Mouse (Mus musculus): ENCODE results near the gene Hnrnpa1.
"Not testable (repeated sequence)": the region's sequence is repeated elsewhere in the genome, so short reads cannot be mapped to it uniquely, and the experiment has no call there.

Gene Hnrnpa1

DNA sequence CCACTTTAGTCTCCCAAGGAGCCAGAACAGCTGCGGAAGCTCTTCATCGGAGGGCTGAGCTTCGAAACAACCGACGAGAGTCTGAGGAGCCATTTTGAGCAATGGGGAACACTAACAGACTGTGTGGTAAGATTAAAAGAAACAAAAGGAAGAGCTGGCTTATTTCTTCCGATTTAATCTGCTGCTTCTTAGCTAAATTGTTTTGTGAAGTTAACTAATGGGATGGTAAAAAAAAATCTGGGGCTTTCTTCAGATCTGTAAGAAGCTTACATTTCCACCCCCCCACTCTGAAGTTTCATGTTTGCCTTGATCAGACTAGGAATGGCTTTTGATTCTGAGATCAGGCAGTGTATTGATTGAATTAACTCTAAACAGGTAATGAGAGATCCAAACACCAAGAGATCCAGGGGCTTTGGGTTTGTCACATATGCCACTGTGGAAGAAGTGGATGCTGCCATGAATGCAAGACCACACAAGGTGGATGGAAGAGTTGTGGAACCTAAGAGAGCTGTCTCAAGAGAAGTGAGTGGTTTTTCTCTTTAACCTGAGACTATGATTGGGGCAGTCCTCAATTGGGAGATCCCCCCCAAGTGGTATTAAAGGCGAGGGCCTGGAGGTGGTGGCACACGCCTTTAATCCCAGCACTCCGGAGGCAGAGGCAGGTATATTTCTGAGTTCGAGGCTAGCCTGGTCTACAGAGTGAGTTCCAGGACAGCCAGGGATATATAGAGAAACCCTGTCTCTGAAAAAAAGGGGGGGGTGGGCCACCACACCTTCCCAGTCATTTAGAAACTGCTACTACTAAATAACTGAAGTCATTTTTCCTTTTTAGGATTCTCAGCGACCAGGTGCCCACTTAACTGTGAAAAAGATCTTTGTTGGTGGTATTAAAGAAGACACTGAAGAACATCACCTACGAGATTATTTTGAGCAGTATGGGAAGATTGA, 1.1 kb downstream of the Hnrnpa1 start:
- not testable (repeated sequence) for DNase-seq (ENCODE audit: low spot score in 2 of 2)

DNA sequence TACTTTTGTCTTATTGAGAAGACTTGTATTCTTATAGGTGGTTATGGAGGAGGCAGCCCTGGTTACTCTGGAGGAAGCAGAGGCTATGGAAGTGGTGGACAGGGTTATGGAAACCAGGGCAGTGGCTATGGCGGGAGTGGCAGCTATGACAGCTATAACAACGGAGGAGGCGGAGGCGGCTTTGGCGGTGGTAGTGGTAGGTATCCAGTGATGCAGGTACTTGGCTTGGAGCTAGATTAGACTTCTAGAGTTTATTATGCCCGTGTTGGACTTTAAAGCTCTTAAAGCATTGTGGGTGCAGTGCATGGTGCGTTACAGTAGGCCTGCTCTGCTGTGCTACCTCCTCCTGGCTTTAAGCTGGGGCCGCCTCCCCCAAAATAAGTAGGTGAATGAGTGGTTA, 2.7 kb downstream of the Hnrnpa1 start:
- no peak for DNase-seq (ENCODE audit: low spot score in 2 of 2)

DNA sequence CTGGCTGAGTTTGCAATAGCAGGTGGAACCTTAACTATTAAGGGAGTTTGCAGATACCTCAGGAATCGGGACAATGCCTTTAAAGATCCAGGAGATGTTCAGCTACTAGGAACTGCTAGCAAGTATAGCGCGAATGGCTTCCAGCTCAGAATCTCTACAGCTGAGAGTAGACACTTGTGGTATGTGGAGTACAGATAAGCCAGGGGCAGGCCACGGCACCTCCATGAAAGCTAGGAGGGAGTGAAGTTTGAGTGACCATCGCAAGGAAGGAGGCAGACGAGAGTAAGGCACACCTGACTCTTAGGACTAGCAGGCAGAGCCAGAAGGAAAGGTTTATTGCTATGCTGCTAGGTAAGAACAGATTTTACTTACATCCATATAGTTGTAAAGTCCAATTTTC, 5.4 kb downstream of the Hnrnpa1 start:
- no peak for DNase-seq (ENCODE audit: low spot score in 2 of 2)

DNA sequence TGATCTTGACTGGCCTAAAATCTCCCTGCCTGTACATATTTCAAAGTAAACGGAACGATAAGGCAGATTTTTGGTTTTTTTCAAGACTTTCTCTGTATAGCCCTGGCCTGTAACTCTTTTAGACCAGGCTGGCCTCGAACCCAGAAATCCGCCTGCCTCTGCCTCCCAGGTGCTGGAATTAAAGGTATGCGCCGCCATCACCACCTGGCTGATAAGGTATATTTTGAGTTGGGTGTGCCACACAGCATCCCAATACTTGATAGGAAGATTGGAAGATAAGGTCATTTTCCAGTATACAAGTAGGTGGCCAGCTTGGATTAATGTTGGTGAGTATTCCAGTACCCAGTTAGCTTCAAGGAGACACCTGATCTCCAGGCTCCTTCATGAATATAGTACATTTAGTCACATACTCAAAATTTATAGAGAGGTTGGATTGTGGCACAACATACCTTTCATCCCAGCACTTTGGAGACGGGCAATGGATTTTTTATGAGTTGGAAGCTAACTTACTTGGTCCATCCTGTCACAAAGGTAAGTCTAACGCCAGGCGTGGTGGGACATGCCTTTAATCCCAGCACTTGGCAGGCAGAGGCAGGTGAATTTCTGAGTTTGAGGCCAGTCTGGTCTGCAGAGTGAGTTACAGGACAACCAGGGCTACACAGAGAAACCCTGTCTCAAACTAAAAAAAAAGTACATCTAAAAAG, 7.0 kb downstream of the Hnrnpa1 start:
- no peak for DNase-seq (ENCODE audit: low spot score in 2 of 2)

DNA sequence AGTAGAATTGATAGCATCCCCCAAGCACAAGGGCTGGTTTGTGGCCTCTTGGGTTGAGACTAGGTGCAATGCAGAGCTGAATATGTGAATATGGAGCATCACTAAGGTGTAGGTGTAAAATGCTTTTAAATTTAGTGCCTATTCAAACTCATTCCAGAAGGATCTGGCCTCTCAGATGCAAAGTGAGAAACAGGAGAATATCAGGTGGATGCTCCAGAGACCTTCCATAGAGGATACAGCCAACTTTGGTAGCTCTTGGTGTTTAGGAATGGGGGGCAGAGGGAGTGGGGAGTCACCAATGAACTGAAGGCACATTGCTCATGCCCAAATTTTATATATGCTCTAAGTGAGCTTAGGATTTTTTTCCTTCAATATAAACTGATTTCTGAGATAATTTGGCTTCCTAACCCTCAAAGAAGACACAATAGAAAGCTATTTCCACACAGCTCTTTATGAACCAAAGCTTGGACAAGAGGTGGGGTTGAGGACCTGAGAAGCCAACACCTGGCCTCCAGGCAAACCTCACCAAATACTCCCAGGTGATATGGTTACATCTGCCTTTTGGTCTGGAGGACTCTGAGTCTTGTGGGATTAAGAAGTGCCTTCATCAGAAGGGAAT, 7.7 kb downstream of the Hnrnpa1 start:
- DNase-seq (ENCODE audit: low spot score in 2 of 2), result no peak

DNA sequence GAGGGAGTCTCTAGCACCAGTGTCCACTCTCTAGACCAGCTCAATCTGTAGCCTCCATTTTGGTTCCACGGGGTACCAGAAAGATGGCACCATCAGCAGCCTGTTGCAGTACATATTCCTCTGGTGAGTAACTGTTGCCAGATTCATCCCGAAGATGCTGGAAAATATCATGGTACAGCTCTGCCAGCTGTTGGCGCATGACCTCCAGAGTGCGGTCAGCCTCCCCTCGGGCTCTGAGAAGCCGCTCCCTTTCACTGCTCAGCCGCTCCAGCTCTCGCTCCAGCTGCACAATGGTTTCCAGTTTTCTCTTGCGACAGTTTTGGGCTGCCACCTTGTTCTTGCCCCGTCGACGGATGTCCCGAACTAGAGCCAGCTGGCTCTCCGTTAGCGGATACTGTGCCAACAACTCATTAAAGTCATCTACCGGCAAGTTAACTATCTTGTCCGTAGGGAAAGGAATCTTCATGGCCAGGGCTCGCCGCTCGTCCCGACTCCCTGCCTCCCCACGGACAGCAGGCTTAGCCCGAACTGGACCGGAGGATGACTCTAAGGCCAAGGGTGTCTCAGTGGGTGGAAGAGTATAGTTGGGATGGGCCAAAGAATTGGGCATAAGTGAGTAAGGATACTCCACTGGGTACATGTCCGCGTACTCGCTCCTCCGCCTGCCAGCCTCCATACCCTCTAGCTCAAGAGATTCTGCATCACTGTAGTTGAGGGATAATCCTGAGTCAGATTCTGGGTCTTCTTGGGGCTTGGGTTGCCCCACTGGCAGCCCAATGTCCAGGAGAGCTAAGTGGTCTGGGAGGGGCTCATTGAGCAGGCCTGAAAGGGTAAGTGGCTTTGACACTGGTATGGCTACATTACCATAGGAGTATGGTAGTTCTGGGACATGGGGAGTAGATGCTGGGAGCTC, 8.4 kb downstream of the Hnrnpa1 start:
- no peak for DNase-seq (ENCODE audit: low spot score in 2 of 2)

DNA sequence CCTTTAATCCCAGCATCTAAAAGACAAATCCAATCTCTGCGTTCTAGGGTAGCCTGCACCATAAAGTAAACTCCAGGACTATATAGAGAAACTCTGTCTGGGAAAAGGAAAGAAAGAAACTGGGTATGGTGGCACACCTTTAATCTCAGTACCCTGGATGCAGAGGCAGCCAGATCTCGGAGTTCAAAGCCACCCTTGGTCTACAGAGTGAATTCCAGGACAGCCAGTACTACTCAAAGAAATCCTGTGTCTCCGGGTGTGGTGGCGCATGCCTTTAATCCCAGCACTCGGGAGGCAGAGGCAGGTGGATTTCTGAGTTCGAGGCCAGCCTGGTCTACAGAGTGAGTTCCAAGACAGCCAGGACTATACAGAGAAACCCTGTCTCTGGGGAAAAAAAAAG, 9.3 kb downstream of the Hnrnpa1 start:
- not testable (repeated sequence) for DNase-seq (ENCODE audit: low spot score in 2 of 2)

DNA sequence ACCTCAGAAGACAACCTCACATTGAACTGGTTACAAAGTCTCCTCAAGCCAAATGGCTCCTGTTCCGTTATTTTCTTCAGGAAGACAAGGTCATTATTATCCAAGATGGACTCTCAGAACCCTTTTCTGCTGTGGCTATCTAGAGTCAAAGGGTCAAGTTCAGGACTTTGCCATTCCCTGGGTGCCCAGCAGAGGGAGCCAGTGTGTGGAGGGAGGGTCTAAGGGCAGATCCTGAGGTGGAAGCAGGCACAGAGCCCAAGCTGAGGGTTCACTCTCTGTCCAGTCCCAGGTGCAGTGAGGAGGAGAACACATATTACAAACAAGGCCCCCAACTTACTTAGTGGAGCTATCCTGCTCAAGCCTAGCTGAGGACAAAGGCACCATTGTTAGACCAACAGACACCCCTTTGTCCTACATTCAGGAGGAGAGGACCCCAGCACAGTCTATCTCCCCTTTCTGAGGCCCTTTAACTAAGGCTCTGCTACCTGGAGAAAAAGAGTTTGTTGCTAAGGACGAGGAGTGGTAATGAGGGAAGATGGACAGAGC, 10.0 kb downstream of the Hnrnpa1 start:
- peak; percentile 77 to 86 for DNase-seq (ENCODE audit: low spot score in 2 of 2)

DNA sequence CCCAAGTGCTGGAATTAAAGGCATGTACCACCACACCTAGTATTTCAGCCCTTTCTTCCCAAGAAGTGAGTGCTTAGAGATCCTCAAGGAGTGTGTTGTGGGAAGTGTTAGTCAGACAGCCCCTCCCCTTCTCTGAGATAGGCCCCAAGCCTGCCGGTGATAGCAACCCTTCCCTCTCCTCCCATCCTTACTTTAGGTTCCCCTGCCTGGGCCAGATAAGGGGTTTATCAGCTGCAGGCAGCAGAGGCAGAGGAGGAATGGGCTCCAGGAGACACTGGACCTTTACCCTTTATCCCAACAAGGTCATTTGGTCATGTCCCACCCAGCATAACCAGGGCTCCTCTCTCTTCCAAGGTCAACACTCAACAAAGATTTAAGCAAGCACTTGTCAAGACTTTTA, 11.4 kb downstream of the Hnrnpa1 start:
- peak; percentile 66 to 70 for DNase-seq (ENCODE audit: low spot score in 2 of 2)

DNA sequence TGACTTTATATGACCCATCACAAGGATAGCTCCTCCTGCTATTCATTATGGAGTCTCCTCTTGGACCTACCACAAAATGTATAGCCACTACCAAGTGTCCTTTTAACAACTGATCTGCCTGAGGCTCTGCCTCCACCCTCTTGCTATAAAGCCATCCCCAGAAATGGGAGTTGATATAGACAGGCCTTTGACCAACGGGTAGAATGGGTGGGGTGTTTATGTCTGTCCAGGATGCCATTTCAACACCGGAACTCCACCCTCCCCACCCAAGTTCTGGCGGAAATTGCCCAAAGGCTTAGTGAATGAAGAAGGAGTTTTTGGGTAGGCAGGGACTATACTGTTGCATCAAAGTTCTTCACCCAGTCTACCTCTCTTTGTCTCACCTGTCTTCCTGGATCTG, 12.4 kb downstream of the Hnrnpa1 start:
- peak in 1 of 2 experiments; percentile 59 for DNase-seq (ENCODE audit: low spot score in 2 of 2)

DNA sequence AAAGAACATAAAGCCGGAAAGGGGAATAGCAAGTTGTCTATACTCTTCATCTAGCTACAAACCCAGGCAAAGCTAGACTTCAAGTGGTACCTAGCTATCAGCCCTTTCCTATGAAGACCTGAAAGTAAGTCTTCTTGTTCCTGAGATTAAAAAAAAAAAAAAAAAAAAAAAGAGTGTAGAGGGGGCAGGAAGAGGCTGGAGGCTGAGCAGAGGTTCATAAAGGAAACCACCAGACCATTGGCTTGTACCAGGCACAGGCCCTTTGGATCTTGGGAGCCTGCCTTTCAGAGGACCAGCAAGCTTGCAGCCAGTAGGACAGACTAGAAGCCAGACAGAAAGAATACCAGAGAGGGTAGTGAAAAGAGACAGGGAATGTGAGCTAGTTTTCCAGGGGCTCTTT, 13.1 kb downstream of the Hnrnpa1 start:
- DNase-seq (ENCODE audit: low spot score in 2 of 2), result no peak

DNA sequence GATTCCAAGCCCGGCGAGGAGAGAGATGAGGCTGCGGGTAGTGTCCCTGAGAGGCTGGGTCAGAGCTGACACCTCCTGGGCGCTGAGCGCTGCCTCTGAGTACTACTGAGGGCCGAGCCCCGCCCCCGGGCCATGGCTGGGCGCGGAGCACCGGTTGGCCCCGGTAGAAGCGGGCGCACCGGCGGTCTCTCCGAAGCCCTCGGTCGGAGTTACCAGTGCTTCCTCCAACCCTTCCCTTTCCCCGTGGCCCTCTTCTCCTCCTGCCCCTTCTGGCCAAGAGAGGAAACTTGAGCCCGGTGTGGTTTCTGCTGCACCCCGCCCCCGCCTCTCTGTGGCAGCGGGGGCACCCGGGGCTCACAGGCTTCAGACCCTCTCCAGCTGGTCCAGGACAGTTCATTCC, 14.9 kb downstream of the Hnrnpa1 start:
- peak; percentile 70 to 71 for DNase-seq (ENCODE audit: low spot score in 2 of 2)

DNA sequence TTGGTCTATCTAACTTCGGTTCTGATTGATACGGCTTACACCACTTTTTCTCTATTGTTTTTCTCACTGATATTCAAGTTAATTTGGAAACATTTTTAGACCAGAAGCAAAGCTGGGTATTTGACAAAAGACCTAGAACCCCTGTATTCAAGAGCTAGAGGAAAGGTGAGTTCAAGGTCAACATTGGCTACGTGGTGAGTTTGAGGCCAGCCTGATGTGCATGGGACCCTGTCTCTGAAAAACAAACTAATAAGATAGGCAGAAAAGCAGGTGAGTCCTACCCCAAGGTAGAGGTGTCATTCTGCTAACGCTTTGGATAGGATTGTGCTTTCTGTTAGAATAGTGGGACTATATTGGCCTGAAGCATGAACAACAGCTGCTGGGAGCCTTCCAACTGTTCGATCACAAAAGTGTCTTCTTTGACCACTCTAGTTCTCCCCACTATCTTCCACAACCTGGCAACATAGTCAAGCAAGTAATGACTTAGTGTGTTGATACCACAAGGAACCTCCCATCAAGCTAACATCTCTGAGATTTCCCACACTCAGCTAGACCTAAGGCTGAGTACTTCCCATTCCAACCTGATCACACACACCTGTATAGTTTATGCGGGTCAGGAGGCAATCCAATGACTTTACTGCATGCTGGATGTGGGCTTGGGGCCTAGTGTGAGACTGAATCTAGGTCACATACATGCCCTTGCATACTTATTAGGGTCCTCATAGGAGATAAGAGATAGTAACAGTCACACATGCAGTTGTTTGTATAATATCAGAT, 16.2 kb downstream of the Hnrnpa1 start:
- no peak for DNase-seq (ENCODE audit: low spot score in 2 of 2)

DNA sequence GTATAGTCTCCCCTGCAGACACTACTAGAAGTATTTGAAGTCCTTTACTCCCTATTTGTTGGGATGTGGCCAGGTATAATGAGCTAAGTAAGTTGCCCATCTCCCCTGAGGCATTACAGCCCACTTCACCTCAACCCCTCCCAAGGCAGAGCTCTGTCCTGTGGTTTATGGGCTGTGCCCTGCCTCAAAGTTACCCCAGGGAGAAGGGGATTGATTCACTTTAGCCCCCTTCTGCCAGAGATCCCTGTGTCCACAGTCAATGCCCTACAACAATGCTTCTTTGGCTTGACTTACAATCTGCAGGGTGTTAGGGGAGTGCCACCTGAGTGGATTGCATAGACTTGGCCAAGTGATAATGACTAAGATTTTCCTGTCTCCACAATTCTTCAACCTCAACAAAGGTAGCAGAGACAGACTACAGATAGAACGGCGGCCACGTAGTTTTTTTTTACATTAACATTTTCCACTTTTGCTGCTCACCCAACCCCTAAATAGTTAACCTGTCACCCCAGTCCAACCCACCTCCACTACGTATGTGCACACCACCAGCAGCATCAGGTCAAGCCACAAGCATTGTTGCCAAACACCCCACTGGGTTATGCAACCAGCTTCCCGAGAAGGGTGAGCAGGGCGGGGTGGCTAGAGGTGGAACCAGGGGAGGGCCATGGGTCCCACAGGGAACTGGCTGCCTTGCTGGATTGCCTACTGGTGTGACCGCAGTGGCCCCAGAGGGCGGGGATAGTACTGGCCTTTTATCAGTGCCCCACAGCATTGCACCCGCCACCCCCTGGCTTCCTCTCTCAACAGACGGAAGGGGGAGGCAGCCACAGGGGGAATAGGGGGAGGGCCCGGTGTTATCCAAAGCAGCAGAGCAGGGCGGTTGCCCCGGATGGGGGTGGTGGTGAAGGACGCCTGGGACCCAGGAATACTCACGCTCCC, 17.8 kb downstream of the Hnrnpa1 start, which contains the start of gene Nfe2:
Gene Nfe2, minus strand, starts transcription at position 614 of the 939 bp plus-strand sequence.
- DNase-seq (ENCODE audit: low spot score in 2 of 2), result peak; percentile 87

DNA sequence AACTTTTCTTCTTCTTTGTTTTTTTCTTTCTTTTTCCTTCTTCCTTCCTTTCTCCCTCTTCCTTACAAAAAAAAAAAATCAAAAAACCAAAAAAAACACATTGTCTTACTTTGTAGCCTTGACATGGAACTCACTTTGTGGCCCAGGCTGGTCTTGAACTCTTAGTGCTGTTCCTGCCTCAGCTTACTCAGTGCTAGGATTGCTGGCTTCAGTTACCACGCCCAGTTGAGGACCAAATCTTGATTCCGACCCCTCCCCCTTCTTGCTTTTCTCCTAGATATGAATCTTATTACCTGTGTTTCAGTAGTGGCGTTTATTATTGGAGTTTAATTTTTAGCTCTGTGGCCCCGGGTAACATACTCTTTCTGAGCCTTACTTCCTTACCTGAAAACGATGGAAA, 18.9 kb downstream of the Hnrnpa1 start:
- no peak for DNase-seq (ENCODE audit: low spot score in 2 of 2)

DNA sequence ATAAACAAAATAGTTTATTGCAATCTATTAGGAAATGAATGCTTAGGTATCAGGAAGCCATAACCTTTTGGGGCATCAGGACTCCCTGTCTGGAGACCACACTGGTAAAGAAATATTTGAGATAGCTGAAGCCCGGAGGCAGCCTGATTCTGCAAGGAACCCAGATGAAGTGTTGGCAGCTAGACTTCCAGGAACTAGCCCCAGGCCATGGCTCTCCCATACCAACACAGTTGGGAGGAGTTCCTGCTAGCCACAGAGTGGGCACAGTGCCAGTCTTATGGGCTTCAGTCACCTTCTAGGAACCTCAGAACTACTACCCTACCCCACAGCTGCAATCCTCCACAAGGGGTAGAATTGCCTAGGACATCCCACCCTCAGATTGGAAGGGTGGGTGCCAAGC, 19.8 kb downstream of the Hnrnpa1 start:
- peak in 1 of 2 experiments; percentile 62 for DNase-seq (ENCODE audit: low spot score in 2 of 2)

DNA sequence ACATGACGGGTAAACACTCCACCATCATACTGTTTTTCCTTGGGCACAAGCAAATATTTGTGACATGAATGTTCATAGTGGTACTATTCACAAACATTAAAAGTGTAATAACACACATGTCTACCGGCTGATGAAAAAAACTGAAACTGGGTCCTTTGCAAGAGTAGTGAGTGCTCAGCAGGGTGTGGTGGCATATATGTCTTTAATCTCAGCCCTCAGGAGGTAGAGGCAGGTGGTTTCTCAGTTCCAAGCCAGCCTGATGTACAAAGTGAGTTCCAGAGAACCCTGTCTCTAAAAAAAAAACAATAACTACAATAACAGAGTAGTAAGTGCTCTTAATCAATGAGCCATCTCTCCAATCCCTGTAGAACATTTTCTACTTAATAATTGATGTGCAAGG, 24.6 kb downstream of the Hnrnpa1 start:
- DNase-seq (ENCODE audit: low spot score in 2 of 2), result no peak

DNA sequence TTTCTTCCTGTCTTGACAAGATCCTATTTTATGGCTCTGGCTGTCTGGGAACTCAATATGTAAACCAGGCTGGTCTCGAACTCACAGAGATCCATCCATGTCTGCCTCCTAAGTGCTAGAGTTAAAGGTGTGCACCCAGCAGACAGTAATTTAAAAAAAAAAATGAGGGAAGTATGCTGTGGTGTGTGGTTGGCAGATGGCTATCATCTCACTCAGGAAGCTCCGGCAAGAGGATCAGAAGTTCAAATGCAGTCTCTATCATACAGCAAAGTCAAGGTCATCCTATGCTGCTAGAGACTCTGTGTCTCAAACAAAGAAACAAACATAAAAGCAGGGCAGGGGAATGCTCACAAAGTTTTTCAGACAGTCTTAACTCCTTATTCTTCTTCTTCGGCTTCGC, 28.7 kb downstream of the Hnrnpa1 start:
- DNase-seq (ENCODE audit: low spot score in 2 of 2), result no peak

Data from spleen, postnatal 14 days (tissue).